Mouse (Mus musculus) brain, embryonic 14.5 days (tissue): ENCODE results near the gene Neurl1b. TPM values are rescaled to one million over a fixed set of nuclear protein-coding genes. Genes with fewer than 3 reads are reported as not detected.
A peak's percentile ranks its signal among the peaks of the same experiment; 100 is the strongest.

Source experiments
- DNase-seq: peaks from one replicate; pipeline ENCODE4 v3.0.0-alpha.2; 2011; ENCODE audit warnings: low read depth
- CTCF ChIP-seq: fragments of 200-500 bp; IDR thresholded peaks from 2 replicates; pipeline ENCODE4 v1.5.1; 2012; ENCODE audit warnings: inconsistent platforms, mild to moderate bottlenecking, moderate library complexity, borderline replicate concordance; ENCODE audit not compliant: insufficient read depth, insufficient read length; ENCODE audit errors: extremely low read depth
- POLR2A ChIP-seq: fragments of 200-500 bp; IDR thresholded peaks from 2 replicates; pipeline ENCODE4 v1.6.1; 2012; ENCODE audit warnings: mild to moderate bottlenecking, inconsistent platforms, borderline replicate concordance; ENCODE audit not compliant: poor library complexity, insufficient read depth, insufficient read length, severe bottlenecking; ENCODE audit errors: extremely low read depth
- polyA plus RNA-seq: library from polyadenylated mRNA; depleted of rRNA; stranded (reverse); fragments of >200 nt; gene quantifications from 2 replicates; pipeline ENCODE4 v1.2.3, GENCODE M21; 2012

Gene Neurl1b
- polyA plus RNA-seq, 1 experiment = 12.2 TPM

DNA sequence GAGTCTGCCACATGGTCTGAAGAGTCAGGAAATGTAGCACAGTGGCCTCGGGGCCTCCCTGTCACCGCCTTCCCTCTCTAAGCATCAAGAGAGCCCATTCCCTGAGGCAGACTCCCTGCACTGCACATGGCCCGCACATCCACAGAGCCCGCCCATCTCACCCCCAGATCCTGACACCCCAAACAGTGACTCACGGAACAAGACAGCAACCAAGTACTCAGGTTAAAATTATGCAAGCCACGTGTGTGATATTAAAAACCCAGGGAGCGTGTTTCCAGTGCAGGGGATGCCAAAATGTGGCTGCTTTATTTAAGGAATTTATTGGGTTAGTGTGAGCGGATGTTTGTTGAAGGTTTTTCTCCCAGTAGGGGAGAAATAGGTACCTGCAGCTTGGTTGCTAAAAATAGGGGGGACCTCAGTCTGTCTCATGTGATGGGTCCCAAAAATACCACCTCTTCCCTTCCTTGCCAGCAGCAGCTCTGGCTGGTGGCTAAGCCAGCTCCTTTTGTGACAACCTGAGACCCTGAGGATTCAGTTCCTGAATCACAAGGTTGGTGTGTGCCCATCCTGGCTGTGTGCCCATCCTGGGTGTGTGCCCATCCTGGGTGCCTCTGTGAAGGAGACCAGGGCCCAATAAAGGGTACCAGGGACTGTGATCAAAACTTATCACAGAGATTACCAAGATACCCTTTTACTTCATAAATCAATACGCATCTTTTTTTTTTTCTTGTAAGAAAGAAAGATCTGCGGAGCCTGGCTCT, 9.1 kb upstream of the Neurl1b start:
- no peak for TF ChIP-seq POLR2A
- DNase-seq = no peak

DNA sequence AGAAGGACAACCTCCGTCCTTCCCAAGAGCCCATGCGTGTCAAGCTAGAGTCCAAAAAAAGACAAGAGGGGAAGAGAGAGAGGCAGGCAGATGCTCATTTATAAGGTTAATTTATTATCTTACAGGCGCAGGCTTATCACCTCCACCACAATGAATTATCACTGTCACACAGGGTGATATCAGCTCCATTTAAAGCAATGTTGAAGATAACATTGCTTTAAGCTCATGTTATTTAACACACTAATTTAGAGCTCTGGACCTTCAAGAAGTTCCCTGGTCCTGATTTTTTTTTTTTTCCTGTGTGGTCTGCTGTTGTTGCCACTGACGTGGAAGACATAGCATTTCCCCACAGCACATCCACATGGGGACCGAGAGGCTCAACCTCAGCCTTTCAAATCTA, 1.7 kb upstream of the Neurl1b start:
- no peak for TF ChIP-seq CTCF
- TF ChIP-seq POLR2A = no peak
- no peak for DNase-seq

DNA sequence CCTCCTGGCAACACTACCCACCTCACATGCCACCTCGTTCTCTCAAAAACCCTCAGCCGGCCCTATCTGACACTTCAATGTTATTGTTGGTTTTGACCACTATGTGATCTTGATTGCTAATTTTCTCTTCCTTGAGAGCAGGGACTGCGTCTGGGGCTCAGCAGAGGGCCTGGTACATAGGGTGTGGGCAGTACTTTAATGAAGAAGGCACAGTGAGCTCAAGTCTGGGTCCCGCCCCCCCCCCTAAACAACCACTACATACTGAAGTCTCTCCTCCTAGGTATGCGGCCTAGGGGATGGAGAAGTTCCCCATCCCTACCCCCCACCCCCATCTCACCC, 476 bp upstream of the Neurl1b start:
- DNase-seq = no peak
- no peak for TF ChIP-seq CTCF
- TF ChIP-seq POLR2A = no peak

DNA sequence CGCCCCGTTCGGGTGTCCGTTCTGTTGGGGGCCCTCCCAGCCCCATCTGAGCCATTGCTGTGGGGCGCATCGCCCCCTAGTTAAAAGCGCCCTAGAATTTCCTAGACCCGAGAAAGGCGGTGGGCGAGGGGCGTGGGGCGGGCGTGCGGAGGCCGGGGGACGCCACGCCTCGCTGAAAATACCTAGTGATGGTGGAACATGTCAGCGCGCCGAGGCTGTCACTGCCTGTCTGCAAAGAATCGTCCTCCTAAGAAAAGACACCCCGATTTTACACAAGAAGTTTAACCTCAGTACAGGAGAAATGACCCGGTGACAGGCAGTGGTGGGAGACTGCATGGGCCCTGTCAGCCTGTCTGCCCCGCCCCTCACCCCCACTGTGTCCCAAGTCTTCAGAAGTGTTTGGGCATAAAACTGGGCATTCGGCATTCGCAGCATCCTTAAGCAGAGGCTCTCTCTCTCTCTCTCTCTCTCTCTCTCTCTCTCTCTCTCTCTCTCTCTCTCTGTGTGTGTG, 781 bp downstream of the Neurl1b start:
- peak; percentile 53 for DNase-seq
- TF ChIP-seq POLR2A (no peak), CTCF (no peak)

DNA sequence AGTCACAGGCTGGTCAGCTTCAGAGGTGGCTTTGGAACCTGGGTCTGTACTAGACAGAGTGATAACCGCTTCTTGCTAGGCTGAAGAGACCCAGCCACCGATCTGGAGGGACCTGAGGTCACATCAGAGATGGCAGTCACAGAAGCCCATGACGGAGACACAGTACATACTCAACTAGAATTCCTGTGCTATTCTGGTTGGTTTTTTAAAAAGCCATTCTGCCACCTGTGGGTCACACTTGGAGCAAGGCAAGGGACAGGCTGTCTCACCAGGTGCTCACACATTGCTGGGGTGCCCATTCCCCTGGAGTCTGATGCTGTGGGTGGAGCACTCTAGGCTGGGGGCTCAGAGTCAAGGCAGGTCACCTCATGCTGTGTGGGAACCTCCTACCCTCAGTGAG, 1.5 kb downstream of the Neurl1b start:
- DNase-seq = no peak
- no peak for TF ChIP-seq POLR2A
- no peak for TF ChIP-seq CTCF

DNA sequence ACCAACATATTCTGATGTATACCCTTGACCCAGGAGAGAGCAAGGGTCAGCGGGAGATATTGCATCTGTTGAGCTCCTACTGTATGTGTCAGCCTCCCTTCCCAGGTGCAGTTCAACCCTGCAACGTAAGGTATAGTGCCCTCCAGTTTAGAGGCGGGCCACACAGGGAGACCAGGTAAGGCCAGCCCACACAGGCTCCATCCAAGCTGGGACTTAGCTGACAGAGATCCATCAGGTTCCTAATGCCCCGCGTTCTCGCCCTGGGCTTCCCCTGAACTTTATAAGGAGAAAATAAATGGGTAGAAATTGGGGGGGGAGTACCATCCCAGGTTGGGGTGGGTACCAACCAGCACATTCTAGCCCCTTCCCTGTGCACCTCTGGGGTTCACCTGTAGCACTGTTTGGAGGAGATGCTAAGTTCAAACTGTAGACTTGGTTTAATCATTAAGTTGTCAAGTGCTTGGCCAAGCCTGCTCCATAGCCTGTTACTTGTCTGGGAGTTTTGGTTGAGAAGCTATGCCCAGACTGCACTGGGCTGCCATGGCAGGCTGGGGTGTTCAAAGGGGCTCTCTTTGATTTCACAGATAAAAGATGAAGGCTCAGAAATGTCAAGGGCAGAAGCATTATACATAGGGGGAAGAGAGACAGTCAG, 3.3 kb downstream of the Neurl1b start:
- no peak for DNase-seq
- TF ChIP-seq POLR2A (no peak), CTCF (no peak)

DNA sequence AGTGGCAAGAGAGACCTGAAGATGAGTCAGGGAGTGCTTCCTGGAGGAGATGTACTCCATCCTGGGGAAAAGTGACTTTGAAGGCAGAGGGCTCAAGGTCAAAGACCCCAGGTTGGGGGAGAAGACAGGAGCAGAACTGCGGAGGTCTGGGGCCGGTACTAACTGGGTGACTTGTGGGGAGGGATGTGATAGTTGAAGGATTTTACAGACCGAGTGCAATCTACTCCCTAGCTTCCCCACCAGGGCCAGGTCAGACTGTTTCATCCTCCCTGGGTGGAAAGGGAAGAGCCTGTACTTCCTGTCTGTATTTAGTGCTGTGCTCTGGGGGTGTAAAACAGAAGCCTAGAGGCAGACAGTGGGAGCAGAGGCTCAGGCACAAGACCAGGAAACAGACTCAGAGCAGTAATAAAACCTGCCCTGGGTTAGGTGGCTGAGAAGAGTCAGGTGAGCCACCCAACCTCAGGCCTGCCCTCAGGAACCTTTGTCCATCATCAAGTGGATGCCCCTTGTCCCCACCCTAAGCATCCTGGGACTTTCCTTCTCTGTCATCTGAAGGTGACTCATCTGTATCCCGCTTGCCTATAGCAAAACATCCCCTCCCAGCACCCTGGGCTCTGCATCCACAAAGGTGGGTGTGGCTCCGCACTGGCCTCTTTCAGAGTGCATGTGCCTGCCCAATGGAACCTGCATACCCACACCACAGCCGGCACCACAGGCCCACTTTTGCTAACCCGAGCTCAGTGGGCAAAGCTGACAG, 6.0 kb downstream of the Neurl1b start:
- no peak for DNase-seq
- TF ChIP-seq CTCF = no peak
- no peak for TF ChIP-seq POLR2A

DNA sequence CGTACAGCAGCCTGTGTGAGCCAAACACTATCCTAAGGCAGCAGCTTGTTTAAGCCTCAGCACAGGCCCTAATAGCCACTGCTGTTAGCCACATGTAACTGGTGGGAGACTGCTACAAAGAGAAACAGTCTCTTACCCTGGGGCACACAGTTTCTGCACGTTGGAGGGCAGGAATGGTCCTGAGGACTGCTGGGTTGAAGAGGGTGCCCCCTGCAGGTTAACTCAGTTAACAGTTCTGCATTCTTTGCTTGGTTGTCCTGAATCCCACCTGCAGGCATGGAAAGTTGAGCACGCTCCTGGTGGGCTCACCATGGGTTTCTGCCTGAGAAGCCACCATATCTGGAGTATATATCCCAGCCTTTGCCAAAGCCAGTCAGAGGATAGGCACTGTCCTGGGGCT, 6.9 kb downstream of the Neurl1b start:
- DNase-seq = peak; percentile 66
- TF ChIP-seq POLR2A = no peak
- peak; percentile 63; the same call in 1 of the 2 replicates for TF ChIP-seq CTCF

DNA sequence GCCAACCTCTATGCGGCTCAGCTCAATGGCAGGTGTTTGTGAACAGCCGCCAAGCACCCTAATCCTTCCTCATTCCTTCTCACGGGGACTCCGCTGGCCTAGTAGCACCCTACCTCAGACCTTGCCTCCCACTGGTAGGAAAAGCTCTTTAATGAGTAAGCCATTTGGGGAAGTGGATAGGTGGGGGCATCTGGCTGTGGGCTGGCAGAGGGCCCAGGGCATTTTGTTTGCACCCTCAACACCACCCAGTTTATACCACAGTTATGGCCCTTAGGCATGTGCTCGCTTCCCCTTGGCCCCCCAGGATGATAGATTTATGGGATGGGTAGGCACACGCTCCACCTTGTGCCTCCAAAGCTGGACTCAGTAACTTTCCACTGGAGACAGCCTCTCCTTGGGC, 7.8 kb downstream of the Neurl1b start:
- DNase-seq = no peak
- TF ChIP-seq CTCF = no peak
- no peak for TF ChIP-seq POLR2A

DNA sequence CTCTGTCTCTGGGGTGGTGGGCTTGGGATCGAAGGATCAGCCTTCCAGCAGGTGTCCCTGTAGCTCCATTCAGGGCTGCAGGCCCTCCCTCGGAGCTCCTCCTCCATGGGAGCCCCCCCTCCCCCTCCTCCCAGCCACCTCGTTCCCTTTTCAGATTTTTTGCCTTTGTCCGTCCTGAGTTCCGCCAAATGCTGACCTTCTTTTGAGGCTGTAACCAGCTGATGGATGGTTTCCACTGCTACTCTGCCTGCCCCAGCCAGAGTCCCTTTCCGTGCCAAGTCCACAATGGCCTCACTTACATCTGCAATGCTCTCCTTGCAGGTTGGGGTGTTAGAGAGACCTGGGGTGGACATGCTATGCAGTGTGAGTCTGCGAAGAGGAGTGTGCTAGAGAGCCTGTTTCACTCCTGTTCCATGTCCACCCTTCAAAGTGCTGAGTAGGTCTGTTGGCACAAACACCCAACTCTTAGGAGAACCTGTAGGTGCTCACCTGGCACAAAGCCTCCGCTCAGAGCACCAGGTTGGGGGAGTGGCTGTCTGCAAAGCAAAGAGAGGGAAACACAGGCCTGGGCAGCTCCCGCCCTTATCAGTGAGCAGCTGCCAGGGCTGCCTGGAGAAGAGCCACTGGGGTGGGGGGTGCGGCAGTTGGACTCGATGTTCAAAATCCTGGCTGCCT, 9.5 kb downstream of the Neurl1b start:
- peak; percentile 62 for DNase-seq
- 0 out of 2 replicates have a peak, but pooled peaks have one; percentile 0 for TF ChIP-seq CTCF
- TF ChIP-seq POLR2A = no peak
